ENCODE assay signal across 19 mouse cellular contexts in genomic region chr11:32567000-32567855, GRCm38 (mm10). TPM values are rescaled to one million over a fixed set of nuclear protein-coding genes. Genes with fewer than 3 reads are reported as not detected.
DNase-seq lines count a peak whose midpoint lies in the region; ATAC-seq and TF ChIP-seq lines count a peak whose summit lies in the region.
"Had no signal": no experiment of that assay in that cellular context is flagged by ENCODE, and none has a peak within 500 bp of the region (broad histone marks: within the 10 kb centered on the region; RNA-seq: fewer than 3 reads in every experiment).

No protein-coding gene starts in this region.

- DNase-seq in heart, embryonic 10.5 days (ENCODE audit: low spot score): no peak
- peak; percentile 27 for DNase-seq in lung, embryonic 14.5 days
- DNase-seq in lung, postnatal 14 days: no peak
- DNase-seq in 416B (ENCODE audit: low read depth) (peak; percentile 66), R1 (ENCODE audit: low read depth, low spot score) (peak; percentile 68)
- no peak for DNase-seq in left cerebral cortex, adult 2 months (ENCODE audit: extremely low spot score in 1 of 2, low spot score in 2 of 2)
- DNase-seq in gastrocnemius, postnatal 4 days (ENCODE audit: low spot score in 2 of 2): no peak
- DNase-seq: adrenal gland, adult 2 months; cerebellum, postnatal 14 days; heart, adult 18-20 months; layer of hippocampus, postnatal 36 days; left cerebral cortex, postnatal 4 days had no signal

- 0 out of 2 replicates have a peak overlapping the region, but pooled peaks have one; percentile 3 for H3K27ac ChIP-seq in heart, embryonic 10.5 days
- H3K27ac ChIP-seq in heart, embryonic 11.5 days (ENCODE audit: low read depth, low read length): no peak overlapping the region
- H3K27ac ChIP-seq in lung, embryonic 14.5 days (ENCODE audit: low read depth): no peak overlapping the region
- no peak overlapping the region for H3K27ac ChIP-seq in left cerebral cortex, adult 2 months
- H3K27ac ChIP-seq: kidney, embryonic 15.5 days; midbrain, embryonic 12.5 days had no signal

- intact Hi-C loops in left cerebral cortex, adult 2 months (cut with DNase I): no loop called here

- no peak for ATAC-seq in heart, embryonic 11.5 days (replicated peaks; ENCODE audit: insufficient number of reproducible peaks, low FRiP score, low TSS enrichment)
- ATAC-seq in lung, embryonic 14.5 days (ENCODE audit: insufficient read depth): no peak
- ATAC-seq: inflammation-experienced regulatory T-cells, adult 6 months; lung, postnatal 0 days had no signal

- 82% methylated on average over 10 of the region's 10 CpGs for WGBS in heart, embryonic 10.5 days
- WGBS in heart, embryonic 11.5 days (ENCODE audit: insufficient replicate concordance): 83% methylated on average over 10 of the region's 10 CpGs
- WGBS in lung, embryonic 14.5 days: 73% methylated on average over 10 of the region's 10 CpGs

- no peak overlapping the region for H3K4me3 ChIP-seq in heart, embryonic 10.5 days
- H3K4me3 ChIP-seq in heart, embryonic 11.5 days (ENCODE audit: low read depth, low read length): no peak overlapping the region
- H3K4me3 ChIP-seq in lung, embryonic 14.5 days (ENCODE audit: low read depth, low read length): no peak overlapping the region
- H3K4me3 ChIP-seq in left cerebral cortex, adult 2 months: no peak overlapping the region
- H3K4me3 ChIP-seq: kidney, embryonic 15.5 days; midbrain, embryonic 12.5 days had no signal

- no peaks in the 10 kb centered on the region for H3K9me3 ChIP-seq in heart, embryonic 10.5 days
- H3K9me3 ChIP-seq in heart, embryonic 11.5 days (replicated peaks; ENCODE audit: control insufficient read depth, low read length): no peaks in the 10 kb centered on the region
- H3K9me3 ChIP-seq in lung, embryonic 14.5 days (ENCODE audit: low read depth, low read length): no peaks in the 10 kb centered on the region
- H3K9me3 ChIP-seq: kidney, embryonic 15.5 days; midbrain, embryonic 12.5 days had no signal

- H3K4me2 ChIP-seq in heart, embryonic 11.5 days: no peak overlapping the region
- H3K4me2 ChIP-seq in lung, embryonic 14.5 days: no peak overlapping the region
- H3K4me2 ChIP-seq: kidney, embryonic 15.5 days; midbrain, embryonic 12.5 days had no signal

- TF ChIP-seq CTCF in lung, embryonic 14.5 days (IDR thresholded peaks at IDR 0.05; ENCODE audit: low read depth): no peak
- no peak for TF ChIP-seq CTCF in left cerebral cortex, adult 2 months (IDR thresholded peaks at IDR 0.05)

- H3K27me3 ChIP-seq in heart, embryonic 10.5 days (ENCODE audit: insufficient read depth, poor library complexity, severe bottlenecking): no peaks in the 10 kb centered on the region
- H3K27me3 ChIP-seq in heart, embryonic 11.5 days (ENCODE audit: control insufficient read depth, insufficient read depth, low read length): no peaks in the 10 kb centered on the region
- no peaks in the 10 kb centered on the region for H3K27me3 ChIP-seq in lung, embryonic 14.5 days (ENCODE audit: insufficient read depth, low read length)
- H3K27me3 ChIP-seq: kidney, embryonic 15.5 days; midbrain, embryonic 12.5 days had no signal

- H3K9ac ChIP-seq in heart, embryonic 11.5 days (ENCODE audit: low read depth, low read length): no peak overlapping the region
- no peak overlapping the region for H3K9ac ChIP-seq in lung, embryonic 14.5 days
- H3K9ac ChIP-seq: kidney, embryonic 15.5 days; midbrain, embryonic 12.5 days had no signal

- no peaks in the 10 kb centered on the region for H3K36me3 ChIP-seq in heart, embryonic 10.5 days
- no peaks in the 10 kb centered on the region for H3K36me3 ChIP-seq in heart, embryonic 11.5 days (ENCODE audit: control insufficient read depth, insufficient read depth, low read length)
- H3K36me3 ChIP-seq in lung, embryonic 14.5 days (ENCODE audit: insufficient read depth): no peaks in the 10 kb centered on the region
- H3K36me3 ChIP-seq: kidney, embryonic 15.5 days; midbrain, embryonic 12.5 days had no signal

- peaks cover 32% of the 10 kb centered on the region for H3K4me1 ChIP-seq in heart, embryonic 10.5 days
- H3K4me1 ChIP-seq in heart, embryonic 11.5 days (ENCODE audit: control insufficient read depth, insufficient read depth, low read length): peaks cover 11% of the 10 kb centered on the region
- 0 out of 2 replicates have a peak, but pooled peaks cover 3% of the 10 kb centered on the region for H3K4me1 ChIP-seq in lung, embryonic 14.5 days (ENCODE audit: insufficient read depth)

RNA-seq across cellular contexts. Expression of gene Stk10, which starts 34.1 kb away (rescaled TPM):
- polyA plus RNA-seq in heart, embryonic 10.5 days (2016; fragmentation: Nextera tagmentation; extraction: Ambion mirVana): 2.3 and 2.8 TPM in 2 replicates
- 1.6 TPM in 2 replicates for polyA plus RNA-seq in heart, embryonic 11.5 days (2014; fragmentation: Nextera tagmentation; extraction: Ambion mirVana)
- 1.9 and 2.0 TPM in 2 replicates for polyA plus RNA-seq in lung, embryonic 14.5 days (2014; fragmentation: Nextera tagmentation; extraction: Ambion mirVana)
- total RNA-seq in left cerebral cortex, adult 2 months (2021): 1 to 10 TPM; 6.7 to 8.7 TPM
- 10 to 100 TPM in 1 of 2 experiments, 1 to 10 TPM in 1; 9.8 to 10.3 TPM for total RNA-seq in gastrocnemius, postnatal 4 days (2021)

RNA-seq across cellular contexts. Expression of gene Efcab9, which starts 35.3 kb away (rescaled TPM):
- 0.36 TPM in 1 of 2 replicates, not detected in the other for polyA plus RNA-seq in heart, embryonic 10.5 days (2016; fragmentation: Nextera tagmentation; extraction: Ambion mirVana)
- 0.27 and 0.59 TPM in 2 replicates for polyA plus RNA-seq in heart, embryonic 11.5 days (2014; fragmentation: Nextera tagmentation; extraction: Ambion mirVana)
- 0.37 TPM in 1 of 2 replicates, not detected in the other for polyA plus RNA-seq in lung, embryonic 14.5 days (2014; fragmentation: Nextera tagmentation; extraction: Ambion mirVana)
- 1 to 10 TPM in 1 of 2 experiments, under 1 TPM in 1; 0.75 to 1.4 TPM for total RNA-seq in left cerebral cortex, adult 2 months (2021)
- under 1 TPM; 0.60 to 0.76 TPM for total RNA-seq in gastrocnemius, postnatal 4 days (2021)
- total RNA-seq: liver, adult 2 months had no signal
- polyA plus RNA-seq: adrenal gland, adult 2 months; large intestine, adult 2 months; liver, adult 2 months had no signal

Comparison
In these comparisons a context has a peak if more than half of its experiments do, and no peak if none do; other contexts are left out.
1. DNase-seq: peak in lung, embryonic 14.5 days (single experiment), 416B (single experiment) and R1 (single experiment); none in heart, embryonic 10.5 days (single experiment), lung, postnatal 14 days (single experiment), left cerebral cortex, adult 2 months (0 of 2) and gastrocnemius, postnatal 4 days (0 of 2).